Mouse (Mus musculus): ENCODE measurements around the gene Pef1. TPM values are rescaled to one million over a fixed set of nuclear protein-coding genes. Genes with fewer than 3 reads are reported as not detected.

Gene Pef1
- polyA plus RNA-seq, 1 experiment from 2014 or later: 72.0 TPM

- Histone ChIP-seq H3K27me3 (no peaks in the 10 kb centered on the region), H3K4me1 (replicated peaks) (peaks cover 30% of the 10 kb centered on the region), H3K4me3 (replicated peaks) (no peak overlapping the region), H3K9ac (replicated peaks) (no peak overlapping the region), H3K36me3 (no peaks in the 10 kb centered on the region), H3K9me3 (no peaks in the 10 kb centered on the region), H3K27ac (no peak overlapping the region), H3K4me2 (replicated peaks) (no peak overlapping the region)
- ATAC-seq: no peak
- 87% methylated on average over 12 of the region's 12 CpGs for WGBS
These were observed 1.3 kb downstream of the Pef1 start for GRCm38 (mm10) chr4:130103632-130104031.

- Histone ChIP-seq H3K4me1 (replicated peaks) (peaks cover 34% of the 10 kb centered on the region), H3K27me3 (no peaks in the 10 kb centered on the region), H3K9ac (replicated peaks) (no peak overlapping the region), H3K4me2 (replicated peaks) (no peak overlapping the region), H3K4me3 (replicated peaks) (no peak overlapping the region), H3K36me3 (no peaks in the 10 kb centered on the region), H3K27ac (no peak overlapping the region), H3K9me3 (no peaks in the 10 kb centered on the region)
- ATAC-seq: no peak
- 87% methylated on average over 4 of the region's 4 CpGs for WGBS
These were observed 2.2 kb downstream of the Pef1 start for GRCm38 (mm10) chr4:130104584-130104983.

GRCm38 (mm10) chr4:130107065-130107443, 4.7 kb downstream of the Pef1 start:
- WGBS: 11% methylated on average over 14 of the region's 14 CpGs
- Histone ChIP-seq H3K4me3 (replicated peaks) (peak overlapping the region; percentile 67), H3K9ac (replicated peaks) (no peak overlapping the region), H3K36me3 (no peaks in the 10 kb centered on the region), H3K4me1 (replicated peaks) (peaks cover 17% of the 10 kb centered on the region), H3K27me3 (no peaks in the 10 kb centered on the region), H3K9me3 (no peaks in the 10 kb centered on the region), H3K4me2 (replicated peaks) (peak overlapping the region; percentile 82), H3K27ac (peak overlapping the region; percentile 54)
- ATAC-seq: peak; percentile 69

- Histone ChIP-seq H3K9me3 (no peaks in the 10 kb centered on the region), H3K27me3 (no peaks in the 10 kb centered on the region), H3K27ac (peak overlapping the region; percentile 54), H3K36me3 (0 out of 2 replicates have a peak, but pooled peaks cover 4% of the 10 kb centered on the region), H3K4me3 (replicated peaks) (peak overlapping the region; percentile 67), H3K4me2 (replicated peaks) (peak overlapping the region; percentile 82), H3K4me1 (replicated peaks) (peaks cover 13% of the 10 kb centered on the region), H3K9ac (replicated peaks) (peak overlapping the region; percentile 68)
- peak; percentile 96 for ATAC-seq
- WGBS: 1% methylated on average over 39 of the region's 39 CpGs
These were observed 5.2 kb downstream of the Pef1 start for GRCm38 (mm10) chr4:130107444-130108131.

- no peaks in the 10 kb centered on the region for H3K27me3 ChIP-seq
- H3K4me1 ChIP-seq (replicated peaks): peaks cover 13% of the 10 kb centered on the region
- 0 out of 2 replicates have a peak, but pooled peaks cover 15% of the 10 kb centered on the region for H3K36me3 ChIP-seq
- no peak overlapping the region for H3K9ac ChIP-seq (replicated peaks)
- H3K9me3 ChIP-seq: no peaks in the 10 kb centered on the region
- ATAC-seq: no peak
- 90% methylated on average over 3 of the region's 3 CpGs for WGBS
- no peak overlapping the region for H3K4me2 ChIP-seq (replicated peaks)
- no peak overlapping the region for H3K4me3 ChIP-seq (replicated peaks)
- H3K27ac ChIP-seq: no peak overlapping the region
These were observed 6.6 kb downstream of the Pef1 start for GRCm38 (mm10) chr4:130108929-130109328.

- 92% methylated on average over 9 of the region's 9 CpGs for WGBS
- H3K27me3 ChIP-seq: no peaks in the 10 kb centered on the region
- H3K27ac ChIP-seq: no peak overlapping the region
- H3K9ac ChIP-seq (replicated peaks): no peak overlapping the region
- H3K4me1 ChIP-seq (replicated peaks): peaks cover 13% of the 10 kb centered on the region
- no peak for ATAC-seq
- H3K4me2 ChIP-seq (replicated peaks): no peak overlapping the region
- H3K36me3 ChIP-seq: 0 out of 2 replicates have a peak, but pooled peaks cover 15% of the 10 kb centered on the region
- H3K4me3 ChIP-seq (replicated peaks): no peak overlapping the region
- H3K9me3 ChIP-seq: no peaks in the 10 kb centered on the region
These were observed 7.3 kb downstream of the Pef1 start for GRCm38 (mm10) chr4:130109666-130110065.

- no peak overlapping the region for H3K27ac ChIP-seq
- no peak overlapping the region for H3K9ac ChIP-seq (replicated peaks)
- no peak overlapping the region for H3K4me2 ChIP-seq (replicated peaks)
- ATAC-seq: no peak
- H3K4me3 ChIP-seq (replicated peaks): no peak overlapping the region
- no peaks in the 10 kb centered on the region for H3K27me3 ChIP-seq
- peaks cover 13% of the 10 kb centered on the region for H3K4me1 ChIP-seq (replicated peaks)
- 0 out of 2 replicates have a peak, but pooled peaks cover 15% of the 10 kb centered on the region for H3K36me3 ChIP-seq
- WGBS: 89% methylated on average over 7 of the region's 7 CpGs
- H3K9me3 ChIP-seq: no peaks in the 10 kb centered on the region
These were observed 7.7 kb downstream of the Pef1 start for GRCm38 (mm10) chr4:130110091-130110490.

- 86% methylated on average over 7 of the region's 7 CpGs for WGBS
- no peaks in the 10 kb centered on the region for H3K9me3 ChIP-seq
- ATAC-seq: no peak
These were observed 9.9 kb downstream of the Pef1 start for GRCm38 (mm10) chr4:130112299-130112698.

GRCm38 (mm10) chr4:130112732-130113131, 10.4 kb downstream of the Pef1 start:
- Histone ChIP-seq H3K9me3 (no peaks in the 10 kb centered on the region), H3K27me3 (no peaks in the 10 kb centered on the region), H3K4me1 (replicated peaks) (peaks cover 13% of the 10 kb centered on the region), H3K36me3 (peaks cover 15% of the 10 kb centered on the region; the same call in 1 of the 2 replicates), H3K4me3 (replicated peaks) (no peak overlapping the region), H3K4me2 (replicated peaks) (no peak overlapping the region), H3K27ac (no peak overlapping the region), H3K9ac (replicated peaks) (no peak overlapping the region)
- 100% methylated on average over 1 of the region's 1 CpGs for WGBS
- no peak for ATAC-seq

More at GRCm38 (mm10) chr4:130112299-130112698, 9.9 kb downstream of the Pef1 start:
- 0 out of 2 replicates have a peak, but pooled peaks cover 15% of the 10 kb centered on the region for H3K36me3 ChIP-seq
- peaks cover 13% of the 10 kb centered on the region for H3K4me1 ChIP-seq (replicated peaks)
- no peak overlapping the region for H3K4me2 ChIP-seq (replicated peaks)
- no peaks in the 10 kb centered on the region for H3K27me3 ChIP-seq
- no peak overlapping the region for H3K4me3 ChIP-seq (replicated peaks)
- H3K9ac ChIP-seq (replicated peaks): no peak overlapping the region
- no peak overlapping the region for H3K27ac ChIP-seq

- Histone ChIP-seq H3K9me3 (no peaks in the 10 kb centered on the region), H3K27ac (no peak overlapping the region), H3K36me3 (peaks cover 48% of the 10 kb centered on the region), H3K4me2 (replicated peaks) (no peak overlapping the region), H3K27me3 (no peaks in the 10 kb centered on the region), H3K4me1 (replicated peaks) (no peaks in the 10 kb centered on the region), H3K4me3 (replicated peaks) (no peak overlapping the region), H3K9ac (replicated peaks) (no peak overlapping the region)
- ATAC-seq: no peak
- WGBS: 78% methylated on average over 4 of the region's 4 CpGs
These were observed 18.4 kb downstream of the Pef1 start for GRCm38 (mm10) chr4:130120752-130121151.

GRCm38 (mm10) chr4:130121560-130121959, 19.2 kb downstream of the Pef1 start:
- Histone ChIP-seq H3K27ac (no peak overlapping the region), H3K4me1 (replicated peaks) (no peaks in the 10 kb centered on the region), H3K36me3 (peaks cover 56% of the 10 kb centered on the region), H3K9me3 (no peaks in the 10 kb centered on the region), H3K27me3 (no peaks in the 10 kb centered on the region), H3K9ac (replicated peaks) (no peak overlapping the region), H3K4me2 (replicated peaks) (no peak overlapping the region), H3K4me3 (replicated peaks) (no peak overlapping the region)
- ATAC-seq: no peak
- 72% methylated on average over 8 of the region's 8 CpGs for WGBS

- peaks cover 71% of the 10 kb centered on the region for H3K36me3 ChIP-seq
- no peak for ATAC-seq
These were observed 20.7 kb downstream of the Pef1 start for GRCm38 (mm10) chr4:130123020-130123419.

GRCm38 (mm10) chr4:130124110-130124509, 21.8 kb downstream of the Pef1 start:
- no peaks in the 10 kb centered on the region for H3K4me1 ChIP-seq (replicated peaks)
- H3K27me3 ChIP-seq: no peaks in the 10 kb centered on the region
- ATAC-seq: no peak
- H3K4me3 ChIP-seq (replicated peaks): no peak overlapping the region
- no peak overlapping the region for H3K27ac ChIP-seq
- 83% methylated on average over 4 of the region's 4 CpGs for WGBS
- no peak overlapping the region for H3K4me2 ChIP-seq (replicated peaks)
- peaks cover 72% of the 10 kb centered on the region for H3K36me3 ChIP-seq
- no peaks in the 10 kb centered on the region for H3K9me3 ChIP-seq
- H3K9ac ChIP-seq (replicated peaks): no peak overlapping the region

More at GRCm38 (mm10) chr4:130123020-130123419, 20.7 kb downstream of the Pef1 start:
- H3K27me3 ChIP-seq: no peaks in the 10 kb centered on the region
- H3K4me2 ChIP-seq (replicated peaks): no peak overlapping the region
- no peaks in the 10 kb centered on the region for H3K9me3 ChIP-seq
- no peak overlapping the region for H3K9ac ChIP-seq (replicated peaks)
- H3K4me1 ChIP-seq (replicated peaks): no peaks in the 10 kb centered on the region
- no peak overlapping the region for H3K4me3 ChIP-seq (replicated peaks)
- H3K27ac ChIP-seq: no peak overlapping the region
- WGBS: 95% methylated on average over 5 of the region's 5 CpGs
